Mouse (Mus musculus) thymus, postnatal 36 days (tissue): ENCODE measurements around the gene Fam198a.

Source experiments
- DNase-seq, 2 experiments: peaks; one replicate each; pipeline ENCODE4 v3.0.0; 2022; ENCODE audit warnings: mixed read lengths in 2 of 2

Gene Fam198a

GRCm38 (mm10) chr9:121950418-121951113, at the start of gene Fam198a:
TSS of gene Fam198a (plus strand) at chr9:121950988.
- DNase-seq, result no peak

- DNase-seq, result peak in 1 of 2 experiments; percentile 2
Measured at GRCm38 (mm10) chr9:121901710-121902700, 48.8 kb upstream of the Fam198a start.

GRCm38 (mm10) chr9:121903476-121904305, 47.1 kb upstream of the Fam198a start:
- DNase-seq, result peak in 1 of 2 experiments; percentile 1

GRCm38 (mm10) chr9:121904319-121904718, 46.5 kb upstream of the Fam198a start:
- DNase-seq, result no peak

- no peak for DNase-seq
Measured at GRCm38 (mm10) chr9:121904946-121905345, 45.8 kb upstream of the Fam198a start.

GRCm38 (mm10) chr9:121905556-121906185, 45.1 kb upstream of the Fam198a start:
- DNase-seq, result no peak

- peak in 1 of 2 experiments; percentile 0 for DNase-seq
Measured at GRCm38 (mm10) chr9:121906456-121906855, 44.3 kb upstream of the Fam198a start.

- peak in 1 of 2 experiments; percentile 0 for DNase-seq
Measured at GRCm38 (mm10) chr9:121907356-121908070, 43.3 kb upstream of the Fam198a start.

GRCm38 (mm10) chr9:121908321-121908720, 42.5 kb upstream of the Fam198a start:
- peak in 1 of 2 experiments; percentile 1 for DNase-seq

GRCm38 (mm10) chr9:121909635-121910034, 41.2 kb upstream of the Fam198a start:
- peak in 1 of 2 experiments; percentile 10 for DNase-seq

- DNase-seq, result no peak
Measured at GRCm38 (mm10) chr9:121911196-121911595, 39.6 kb upstream of the Fam198a start.

- no peak for DNase-seq
Measured at GRCm38 (mm10) chr9:121912786-121913185, 38.0 kb upstream of the Fam198a start.

GRCm38 (mm10) chr9:121914226-121914757, 36.5 kb upstream of the Fam198a start:
- no peak for DNase-seq

GRCm38 (mm10) chr9:121915056-121915455, 35.7 kb upstream of the Fam198a start:
- no peak for DNase-seq

- DNase-seq, result no peak
Measured at GRCm38 (mm10) chr9:121916102-121916501, 34.7 kb upstream of the Fam198a start, which contains the start of gene Cyp8b1. TSS of gene Cyp8b1 (minus strand) at chr9:121916305.

- no peak for DNase-seq
Measured at GRCm38 (mm10) chr9:121919027-121919501, 31.7 kb upstream of the Fam198a start.

GRCm38 (mm10) chr9:121923443-121923842, 27.3 kb upstream of the Fam198a start:
- no peak for DNase-seq

- DNase-seq, result no peak
Measured at GRCm38 (mm10) chr9:121923906-121924305, 26.9 kb upstream of the Fam198a start.

- no peak for DNase-seq
Measured at GRCm38 (mm10) chr9:121924901-121925560, 25.8 kb upstream of the Fam198a start.

- DNase-seq, result no peak
Measured at GRCm38 (mm10) chr9:121925959-121926358, 24.8 kb upstream of the Fam198a start.
